11 mouse cellular contexts compared by ENCODE assay signal in genomic region chr5:140720773-140721172, GRCm38 (mm10).
"Had no signal": no experiment of that assay in that cellular context is flagged by ENCODE, and none has a peak within 500 bp of the region (broad histone marks: within the 10 kb centered on the region; RNA-seq: fewer than 3 reads in every experiment).

No protein-coding gene starts in this region.

- H3K9me3 ChIP-seq: liver, embryonic 13.5 days; liver, embryonic 15.5 days; lung, embryonic 15.5 days; midbrain, embryonic 13.5 days; neural tube, embryonic 12.5 days had no signal

- H3K27me3 ChIP-seq: liver, embryonic 13.5 days; lung, embryonic 15.5 days; midbrain, embryonic 13.5 days; neural tube, embryonic 12.5 days had no signal

- H3K4me2 ChIP-seq: liver, embryonic 13.5 days; liver, embryonic 15.5 days; lung, embryonic 15.5 days; midbrain, embryonic 11.5 days; midbrain, embryonic 13.5 days; neural tube, embryonic 12.5 days had no signal

- H3K4me3 ChIP-seq: liver, embryonic 13.5 days; liver, embryonic 15.5 days; lung, embryonic 15.5 days; megakaryocyte, embryonic 14.5 days; midbrain, embryonic 13.5 days; neural tube, embryonic 12.5 days had no signal

- H3K4me1 ChIP-seq: liver, embryonic 13.5 days; liver, embryonic 15.5 days; lung, embryonic 15.5 days had no signal

- H3K27ac ChIP-seq: liver, embryonic 13.5 days; liver, embryonic 15.5 days; lung, embryonic 15.5 days; macrophage; midbrain, embryonic 13.5 days; neural tube, embryonic 12.5 days had no signal

- ATAC-seq: liver, postnatal 0 days; lung, postnatal 0 days; midbrain, embryonic 13.5 days; midbrain, embryonic 16.5 days had no signal

- H3K9ac ChIP-seq: liver, embryonic 13.5 days; liver, embryonic 15.5 days; liver, postnatal 0 days; lung, embryonic 15.5 days; midbrain, embryonic 13.5 days; neural tube, embryonic 12.5 days had no signal
